ENCODE assay signal across 9 mouse cellular contexts in genomic region chr17:34685120-34686110, GRCm38 (mm10). TPM values are rescaled to one million over a fixed set of nuclear protein-coding genes. Genes with fewer than 3 reads are reported as not detected.
DNase-seq lines count a peak whose midpoint lies in the region; ATAC-seq and TF ChIP-seq lines count a peak whose summit lies in the region.
"Had no signal": no experiment of that assay in that cellular context is flagged by ENCODE, and none has a peak within 500 bp of the region (broad histone marks: within the 10 kb centered on the region; RNA-seq: fewer than 3 reads in every experiment).

No protein-coding gene starts in this region.

- peak; percentile 72 for ATAC-seq in lung, embryonic 14.5 days (ENCODE audit: insufficient read depth)
- ATAC-seq in megakaryocyte, adult 5-6 weeks (ENCODE audit: poor library complexity, severe bottlenecking) = peak; percentile 76
- no peak for ATAC-seq in inflammation-experienced regulatory T-cells, adult 6 months

- H3K27me3 ChIP-seq in lung, embryonic 14.5 days (ENCODE audit: insufficient read depth, low read length) = no peaks in the 10 kb centered on the region
- H3K27me3 ChIP-seq in thymus, adult 2 months (ENCODE audit: control insufficient read depth, insufficient read depth, low read length) = peaks cover 4% of the 10 kb centered on the region; the same call in 1 of the 2 replicates

- H3K4me3 ChIP-seq in lung, embryonic 14.5 days (ENCODE audit: low read depth, low read length) = no peak overlapping the region
- H3K4me3 ChIP-seq in thymus, adult 2 months (ENCODE audit: control insufficient read depth, insufficient read depth, low read length) = no peak overlapping the region
- H3K4me3 ChIP-seq: erythroblast, embryonic 14.5 days had no signal

- H3K4me1 ChIP-seq in lung, embryonic 14.5 days (ENCODE audit: insufficient read depth) = peaks cover 26% of the 10 kb centered on the region
- no peaks in the 10 kb centered on the region for H3K4me1 ChIP-seq in thymus, adult 2 months (replicated peaks; ENCODE audit: control insufficient read depth, insufficient read depth, low read length)

- no peaks in the 10 kb centered on the region for H3K9me3 ChIP-seq in lung, embryonic 14.5 days (ENCODE audit: low read depth, low read length)

- 64% methylated on average over 28 of the region's 28 CpGs for WGBS in lung, embryonic 14.5 days
- 68% methylated on average over 28 of the region's 28 CpGs for WGBS in thymus, adult 2 months

- peak; percentile 67 for DNase-seq in adrenal gland, postnatal 14 days
- no peak for DNase-seq in adrenal gland, adult (ENCODE audit: inconsistent age in 2 of 2, low spot score in 1 of 2)
- peak; percentile 92 for DNase-seq in lung, embryonic 14.5 days
- no peak for DNase-seq in lung, postnatal 25 days (ENCODE audit: low spot score)
- peak; percentile 72 to 76 for DNase-seq in heart, adult 9 months (ENCODE audit: low spot score in 2 of 2)
- no peak for DNase-seq in thymus, adult 2 months

- H3K36me3 ChIP-seq in lung, embryonic 14.5 days (ENCODE audit: insufficient read depth) = no peaks in the 10 kb centered on the region
- no peaks in the 10 kb centered on the region for H3K36me3 ChIP-seq in thymus, adult 2 months (ENCODE audit: control insufficient read depth, insufficient read depth, low read length)

- TF ChIP-seq CTCF in lung, embryonic 14.5 days (IDR thresholded peaks at IDR 0.05; ENCODE audit: low read depth) = no peak
- TF ChIP-seq CTCF in thymus, adult 2 months (IDR thresholded peaks at IDR 0.05; ENCODE audit: borderline replicate concordance, control insufficient read depth, extremely low read depth, insufficient read depth, low read length, poor library complexity) = no peak

- H3K9ac ChIP-seq in lung, embryonic 14.5 days = peak overlapping the region; percentile 26

- peak overlapping the region; percentile 33; the same call in 1 of the 2 replicates for H3K27ac ChIP-seq in lung, embryonic 14.5 days (ENCODE audit: low read depth)
- no peak overlapping the region for H3K27ac ChIP-seq in thymus, adult 2 months (ENCODE audit: control insufficient read depth, insufficient read depth, low read length)

- TF ChIP-seq POLR2A in thymus, adult 2 months (IDR thresholded peaks at IDR 0.05; ENCODE audit: control insufficient read depth, extremely low read depth, insufficient read depth, low read length, poor library complexity) = no peak

- no peak overlapping the region for H3K4me2 ChIP-seq in lung, embryonic 14.5 days

RNA-seq across cellular contexts. Expression of gene Tnxb, which starts 15.1 kb away (rescaled TPM):
- 39.8 and 41.0 TPM in 2 replicates for total RNA-seq in adrenal gland, postnatal 14 days (2021)
- 0.38 and 0.45 TPM in 2 replicates for polyA plus RNA-seq in lung, embryonic 14.5 days (2014; fragmentation: Nextera tagmentation; extraction: Ambion mirVana)
- 0.02 and 0.04 TPM in 2 replicates for total RNA-seq in megakaryocyte, adult 5-6 weeks (2015)
- total RNA-seq in megakaryocyte, adult 5-6 weeks (2017) = under 0.01 and 0.08 TPM in 2 replicates
- polyA plus RNA-seq in thymus, adult 2 months (2012; rRNA removed) = 4.5 and 5.7 TPM in 2 replicates
- not detected for polyA plus RNA-seq in inflammation-experienced regulatory T-cells, adult 6 months (2017; shearing (Covaris generic))
- polyA plus RNA-seq: erythroblast, embryonic 14.5 days had no signal

RNA-seq across cellular contexts. Expression of gene Atf6b, which starts 38.5 kb away (rescaled TPM):
- 43.5 and 52.1 TPM in 2 replicates for total RNA-seq in adrenal gland, postnatal 14 days (2021)
- 66.5 and 74.8 TPM in 2 replicates for polyA plus RNA-seq in lung, embryonic 14.5 days (2014; fragmentation: Nextera tagmentation; extraction: Ambion mirVana)
- 31.9 and 32.4 TPM in 2 replicates for total RNA-seq in megakaryocyte, adult 5-6 weeks (2015)
- total RNA-seq in megakaryocyte, adult 5-6 weeks (2017) = 25.4 and 32.2 TPM in 2 replicates
- polyA plus RNA-seq in thymus, adult 2 months (2012; rRNA removed) = 160 and 169 TPM in 2 replicates
- 10 to 100 TPM; 19.0 to 21.9 (median 19.3) TPM for polyA plus RNA-seq in inflammation-experienced regulatory T-cells, adult 6 months (2017; shearing (Covaris generic))

RNA-seq across cellular contexts. Expression of gene Fkbpl, which starts 40.9 kb away (rescaled TPM):
- total RNA-seq in adrenal gland, postnatal 14 days (2021) = 11.5 and 12.5 TPM in 2 replicates
- polyA plus RNA-seq in lung, embryonic 14.5 days (2014; fragmentation: Nextera tagmentation; extraction: Ambion mirVana) = 9.7 and 11.1 TPM in 2 replicates
- total RNA-seq in megakaryocyte, adult 5-6 weeks (2015) = 4.0 and 4.2 TPM in 2 replicates
- 40.5 and 41.6 TPM in 2 replicates for total RNA-seq in megakaryocyte, adult 5-6 weeks (2017)
- 3.4 and 5.8 TPM in 2 replicates for polyA plus RNA-seq in thymus, adult 2 months (2012; rRNA removed)
- polyA plus RNA-seq in inflammation-experienced regulatory T-cells, adult 6 months (2017; shearing (Covaris generic)) = 1 to 10 TPM; 4.4 to 5.8 (median 5.2) TPM

RNA-seq across cellular contexts. Expression of gene Prrt1, which starts 56.1 kb away (rescaled TPM):
- 8.7 and 12.4 TPM in 2 replicates for total RNA-seq in adrenal gland, postnatal 14 days (2021)
- polyA plus RNA-seq in lung, embryonic 14.5 days (2014; fragmentation: Nextera tagmentation; extraction: Ambion mirVana) = 0.14 TPM in 1 of 2 replicates, not detected in the other
- 0.22 and 0.73 TPM in 2 replicates for total RNA-seq in megakaryocyte, adult 5-6 weeks (2015)
- 0.22 TPM in 1 of 2 replicates, not detected in the other for total RNA-seq in megakaryocyte, adult 5-6 weeks (2017)
- polyA plus RNA-seq in thymus, adult 2 months (2012; rRNA removed) = 361 and 385 TPM in 2 replicates
- polyA plus RNA-seq in inflammation-experienced regulatory T-cells, adult 6 months (2017; shearing (Covaris generic)) = 1 to 10 TPM in 2 of 3 experiments, under 1 TPM in 1; 0.79 to 4.0 (median 3.7) TPM
- polyA plus RNA-seq: erythroblast, embryonic 14.5 days had no signal

RNA-seq across cellular contexts. Expression of gene Ppt2, which starts 57.1 kb away (rescaled TPM):
- 49.7 and 50.0 TPM in 2 replicates for total RNA-seq in adrenal gland, postnatal 14 days (2021)
- polyA plus RNA-seq in lung, embryonic 14.5 days (2014; fragmentation: Nextera tagmentation; extraction: Ambion mirVana) = 24.5 and 25.6 TPM in 2 replicates
- total RNA-seq in megakaryocyte, adult 5-6 weeks (2015) = 37.0 and 41.4 TPM in 2 replicates
- total RNA-seq in megakaryocyte, adult 5-6 weeks (2017) = 25.6 and 26.8 TPM in 2 replicates
- 116 and 120 TPM in 2 replicates for polyA plus RNA-seq in thymus, adult 2 months (2012; rRNA removed)
- polyA plus RNA-seq in inflammation-experienced regulatory T-cells, adult 6 months (2017; shearing (Covaris generic)) = 10 to 100 TPM; 18.8 to 22.9 (median 20.6) TPM

Comparison
In these comparisons a context has a peak if more than half of its experiments do, and no peak if none do; other contexts are left out.
1. DNase-seq: peak in adrenal gland, postnatal 14 days (single experiment), lung, embryonic 14.5 days (single experiment) and heart, adult 9 months (2 of 2); none in adrenal gland, adult (0 of 2), lung, postnatal 25 days (single experiment) and thymus, adult 2 months (single experiment).